Mouse (Mus musculus) thymus, adult 2 months (tissue): ENCODE results near the gene Mrpl3. TPM values are rescaled to one million over a fixed set of nuclear protein-coding genes. Genes with fewer than 3 reads are reported as not detected.
"Not testable (repeated sequence)": the region's sequence is repeated elsewhere in the genome, so short reads cannot be mapped to it uniquely, and the experiment has no call there.

Experiments
- DNase-seq: peaks from one replicate; pipeline ENCODE4 v3.0.0; 2021
- H3K27ac ChIP-seq: fragments of 200-500 bp; 2 replicates; pipeline ENCODE4 v1.5.1; 2012; ENCODE audit warnings: low read length, control low read depth; ENCODE audit not compliant: control insufficient read depth, insufficient read depth
- H3K27me3 ChIP-seq: fragments of 200-500 bp; 2 replicates; pipeline ENCODE4 v1.6.1; 2012; ENCODE audit warnings: mild to moderate bottlenecking, low read length, moderate library complexity, mixed read lengths; ENCODE audit not compliant: control insufficient read depth, insufficient read depth
- H3K36me3 ChIP-seq: fragments of 200-500 bp; 2 replicates; pipeline ENCODE4 v1.6.1; 2012; ENCODE audit warnings: mild to moderate bottlenecking, low read length, moderate library complexity; ENCODE audit not compliant: control insufficient read depth, insufficient read depth
- H3K4me1 ChIP-seq: fragments of 200-500 bp; replicated peaks from 2 replicates; pipeline ENCODE4 v1.6.1; 2012; ENCODE audit warnings: low read length; ENCODE audit not compliant: control insufficient read depth, insufficient read depth
- H3K4me3 ChIP-seq: fragments of 200-500 bp; 2 replicates; pipeline ENCODE4 v1.5.1; 2012; ENCODE audit warnings: mild to moderate bottlenecking, low read length, control low read depth, moderate library complexity; ENCODE audit not compliant: control insufficient read depth, insufficient read depth
- CTCF ChIP-seq: fragments of 200-500 bp; IDR thresholded peaks from 2 replicates; pipeline ENCODE4 v1.5.1; 2012; ENCODE audit warnings: mild to moderate bottlenecking, control low read depth, low read length, moderate library complexity, borderline replicate concordance; ENCODE audit not compliant: control insufficient read depth, poor library complexity, insufficient read depth; ENCODE audit errors: extremely low read depth
- POLR2A ChIP-seq: fragments of 200-500 bp; IDR thresholded peaks from 2 replicates; pipeline ENCODE4 v1.6.1; 2012; ENCODE audit warnings: mild to moderate bottlenecking, low read length, control low read depth, moderate library complexity; ENCODE audit not compliant: control insufficient read depth, poor library complexity, insufficient read depth; ENCODE audit errors: extremely low read depth
- WGBS: fragments of 180-500 bp; shearing (Covaris S2); methylation state at CpG from one replicate; pipeline ENCODE4 v1.1.7; 2018; 5-methylcytosine and 5-hydroxymethylcytosine counted together
- polyA plus RNA-seq: library from polyadenylated mRNA; depleted of rRNA; stranded (reverse); fragments of >200 nt; gene quantifications from 2 replicates; pipeline ENCODE4 v1.2.3, GENCODE M21; 2012; rRNA removed

The Mrpl3 gene
- polyA plus RNA-seq, 1 experiment: 110 TPM

DNA sequence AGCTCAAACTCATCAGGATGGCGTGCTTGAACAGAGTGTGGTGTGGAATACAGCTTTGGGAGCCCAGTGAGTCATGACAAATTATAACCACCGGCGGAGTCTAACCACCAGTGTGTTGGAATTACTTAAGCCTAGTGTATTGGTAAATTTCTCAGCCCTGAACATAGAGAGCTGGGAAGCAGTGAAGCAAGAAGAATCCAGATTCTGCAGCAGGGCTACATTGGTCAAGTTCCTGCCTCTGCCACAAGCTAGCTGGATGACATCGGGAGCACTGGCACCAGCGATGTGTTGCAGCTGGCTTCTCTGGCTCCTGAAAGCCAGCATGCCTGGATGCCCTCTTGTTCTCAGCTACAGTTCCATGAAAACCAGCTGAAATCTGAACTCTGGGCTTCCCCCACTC is 50.9 kb downstream of the Mrpl3 start:
- WGBS: 98% methylated on average over 5 of the region's 5 CpGs
- Histone ChIP-seq H3K4me1 (peaks cover 22% of the 10 kb centered on the region), H3K36me3 (no peaks in the 10 kb centered on the region), H3K4me3 (no peak overlapping the region), H3K27ac (no peak overlapping the region), H3K27me3 (no peaks in the 10 kb centered on the region)
- TF ChIP-seq POLR2A: no peak
- no peak for TF ChIP-seq CTCF
- no peak for DNase-seq

DNA sequence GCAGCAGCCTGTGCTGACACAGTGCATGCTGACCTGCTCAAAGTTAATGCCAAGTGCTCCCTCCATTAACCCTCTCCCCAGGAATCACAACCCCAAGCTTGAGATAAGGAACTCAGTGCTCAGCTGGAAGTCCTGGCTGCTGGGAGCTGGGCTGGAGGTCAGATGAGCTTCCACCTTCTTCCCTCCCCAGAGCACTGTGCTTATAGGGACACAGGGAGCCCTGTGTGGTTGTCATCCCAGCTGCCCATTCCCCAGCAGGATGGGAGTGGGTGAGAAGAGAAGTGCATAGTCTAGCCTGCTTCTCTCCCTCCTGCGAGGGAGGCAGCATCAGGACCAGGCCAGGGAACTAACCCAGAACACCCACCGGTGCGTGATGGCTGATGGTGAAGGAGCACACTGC is 72.2 kb downstream of the Mrpl3 start:
- 98% methylated on average over 3 of the region's 3 CpGs for WGBS
- not testable (repeated sequence) for H3K4me3 ChIP-seq, H3K27me3 ChIP-seq, H3K27ac ChIP-seq, DNase-seq, H3K4me1 ChIP-seq, H3K36me3 ChIP-seq

Other genes with a start within 250 kb of the Mrpl3 start
- 42.7 and 49.9 TPM in 2 replicates for gene Nudt16, start 78.6 kb downstream of the Mrpl3 start, polyA plus RNA-seq
- not detected in 2 replicates for gene 1700080E11Rik, start 91.9 kb downstream of the Mrpl3 start, polyA plus RNA-seq